Mouse (Mus musculus) G1E (cell line): Measurements from ENCODE around the gene Elovl6.

ENCODE experiments used
- CTCF ChIP-seq: IDR thresholded peaks from 2 replicates; pipeline ENCODE4 v1.5.1; 2012; ENCODE audit warnings: low read depth, low read length, inconsistent platforms, mixed read lengths
- GATA1 ChIP-seq: IDR thresholded peaks from 2 replicates; pipeline ENCODE4 v1.6.1; 2012; ENCODE audit warnings: borderline replicate concordance, low read length, inconsistent platforms, mixed read lengths
- GATA2 ChIP-seq: IDR thresholded peaks from 2 replicates; pipeline ENCODE4 v1.6.1; 2012; ENCODE audit warnings: low read depth, low read length, inconsistent platforms, borderline replicate concordance
- POLR2AphosphoS5 ChIP-seq: IDR thresholded peaks from 2 replicates; pipeline ENCODE4 v1.6.1; 2012; ENCODE audit warnings: low read depth, low read length, inconsistent platforms; ENCODE audit not compliant: insufficient replicate concordance
- TAL1 ChIP-seq: conservative IDR thresholded peaks from 2 replicates; pipeline ENCODE4 v1.6.1; 2012; ENCODE audit warnings: low read depth, low read length, inconsistent platforms, mixed read lengths

DNA sequence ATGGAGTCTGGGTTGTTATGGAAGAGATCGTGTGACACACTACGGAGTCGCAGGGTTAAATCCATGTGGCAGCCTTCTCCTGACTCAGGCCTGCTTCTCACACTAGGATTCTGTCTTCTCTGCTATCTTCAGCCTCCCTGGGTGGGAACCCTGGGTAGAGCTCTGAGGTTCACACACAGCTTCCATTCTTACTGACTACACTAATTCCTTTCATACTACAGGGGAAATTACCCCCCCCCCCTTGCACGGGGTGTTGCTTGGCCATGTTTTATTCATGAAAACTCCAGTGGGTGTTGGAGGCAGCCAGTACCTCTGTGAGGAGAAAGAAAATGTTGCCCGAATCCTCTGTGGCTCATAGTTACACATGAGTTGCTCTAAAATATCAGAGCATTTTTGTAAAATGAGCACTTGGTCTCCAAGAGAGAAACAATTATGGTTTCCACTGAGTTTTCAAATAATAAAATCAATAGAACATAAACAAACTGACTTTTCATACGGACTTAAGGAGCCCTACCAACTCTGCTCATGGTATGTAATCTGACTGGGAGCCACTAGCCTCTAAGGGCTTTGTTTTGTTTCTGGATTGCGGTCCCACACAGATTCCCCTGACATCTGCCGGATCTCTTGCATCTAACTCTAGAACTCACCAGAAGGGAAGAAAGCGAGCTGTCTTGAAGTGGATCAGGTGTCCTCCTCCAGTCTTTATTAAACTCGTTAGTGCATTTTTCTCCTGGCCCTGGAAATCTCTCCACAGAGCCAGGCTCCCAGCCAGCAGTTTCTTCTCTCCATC, 108.3 kb downstream of the Elovl6 start:
- TF ChIP-seq CTCF = no peak
- TF ChIP-seq TAL1 = no peak
- no peak for TF ChIP-seq GATA1
- no peak for TF ChIP-seq POLR2AphosphoS5
- TF ChIP-seq GATA2 = no peak
